Mouse (Mus musculus): ENCODE measurements around the gene Accs.

DNA sequence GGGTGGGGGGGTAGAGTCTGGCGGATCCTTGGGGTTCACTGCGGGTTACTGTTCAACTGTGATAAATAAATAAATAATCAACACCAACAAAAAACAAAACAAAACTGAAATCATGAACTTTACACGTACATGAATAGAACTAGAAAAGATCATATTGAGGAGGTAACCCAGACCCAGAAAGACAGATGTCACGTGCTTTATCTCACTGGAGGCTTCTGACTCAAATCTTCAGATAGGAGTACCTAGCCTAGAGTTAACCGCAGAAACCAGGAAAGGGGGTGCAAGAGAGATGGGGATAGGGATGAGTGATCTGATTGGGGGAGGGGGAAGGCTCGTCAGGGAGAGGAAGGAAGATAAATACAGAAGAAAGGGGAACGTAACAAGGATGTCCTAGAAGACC lies 39.3 kb upstream of the Accs start:
- TF ChIP-seq CTCF (IDR thresholded peaks at IDR 0.05) = no peak
- TF ChIP-seq POLR2A (IDR thresholded peaks at IDR 0.05; ENCODE audit: insufficient read depth, low read depth, low read length) = no peak
- TF ChIP-seq EP300 (IDR thresholded peaks at IDR 0.05; ENCODE audit: insufficient read depth, low read depth, low read length) = no peak
